Mouse (Mus musculus) kidney, postnatal 0 days (tissue): ENCODE results near the gene Blm. TPM values are rescaled to one million over a fixed set of nuclear protein-coding genes. Genes with fewer than 3 reads are reported as not detected.

Experiments
- ATAC-seq: fragments of 200-750 bp; cut with Nextera tagmentation; replicated peaks from 2 replicates; pipeline ENCODE4 v1.8.0; 2017; ENCODE audit warnings: low read depth, moderate number of reproducible peaks, moderate TSS enrichment, moderate library complexity; ENCODE audit not compliant: low FRiP score
- DNase-seq: peaks from one replicate; pipeline ENCODE4 v3.0.0-alpha.2; 2016; ENCODE audit warnings: low spot score
- H3K27ac ChIP-seq: fragments of 300-500 bp; sonication (generic); 2 replicates; pipeline ENCODE4 v1.5.1; 2014; ENCODE audit warnings: mild to moderate bottlenecking
- H3K27me3 ChIP-seq: fragments of 300-500 bp; sonication (generic); 2 replicates; pipeline ENCODE4 v1.6.1; 2014; ENCODE audit warnings: low read length, mixed read lengths; ENCODE audit not compliant: insufficient read depth
- H3K36me3 ChIP-seq: fragments of 300-500 bp; sonication (generic); 2 replicates; pipeline ENCODE4 v1.6.1; 2014; ENCODE audit warnings: low read length, mixed read lengths; ENCODE audit not compliant: insufficient read depth
- H3K4me1 ChIP-seq: fragments of 300-500 bp; sonication (generic); replicated peaks from 2 replicates; pipeline ENCODE4 v1.6.1; 2014; ENCODE audit warnings: antibody characterized with exemption, low read length, mixed read lengths; ENCODE audit not compliant: insufficient read depth
- H3K4me2 ChIP-seq: fragments of 300-500 bp; sonication (generic); 2 replicates; pipeline ENCODE4 v1.6.1; 2014; ENCODE audit warnings: mild to moderate bottlenecking, low read length, moderate library complexity, mixed read lengths
- H3K4me3 ChIP-seq: fragments of 300-500 bp; sonication (generic); replicated peaks from 2 replicates; pipeline ENCODE4 v1.5.1; 2014; ENCODE audit warnings: low read depth, low read length
- H3K9ac ChIP-seq: fragments of 300-500 bp; sonication (generic); 2 replicates; pipeline ENCODE4 v1.6.1; 2014; ENCODE audit warnings: low read depth, low read length
- H3K9me3 ChIP-seq: fragments of 300-500 bp; sonication (generic); replicated peaks from 2 replicates; pipeline ENCODE4 v1.6.1; 2016; ENCODE audit warnings: low read length, inconsistent platforms, mixed read lengths
- CTCF ChIP-seq: IDR thresholded peaks from 2 replicates; pipeline ENCODE4 v1.5.1; 2016; ENCODE audit warnings: antibody characterized with exemption, low read depth, mild to moderate bottlenecking, moderate library complexity
- WGBS: fragments of 180-500 bp; shearing (Covaris S2); extraction: QIAGEN DNeasy Blood & Tissue Kit; methylation state at CpG from one replicate; pipeline ENCODE4 v1.1.7; 2014; 5-methylcytosine and 5-hydroxymethylcytosine counted together
- polyA plus RNA-seq: library from polyadenylated mRNA; unstranded; fragments of >200 nt; fragmentation: Nextera tagmentation; extraction: Ambion mirVana; gene quantifications from 2 replicates; pipeline ENCODE4 v1.2.1, GENCODE M21; 2015

The Blm gene
- polyA plus RNA-seq, 1 experiment from 2014 or later, result 6.7 TPM

GRCm38 (mm10) chr7:80417601-80418000, 117.3 kb downstream of the Blm start:
- no peaks in the 10 kb centered on the region for H3K4me1 ChIP-seq
- no peak overlapping the region for H3K9ac ChIP-seq
- H3K36me3 ChIP-seq, result no peaks in the 10 kb centered on the region
- no peak overlapping the region for H3K27ac ChIP-seq
- TF ChIP-seq CTCF, result no peak
- no peak overlapping the region for H3K4me2 ChIP-seq
- no peaks in the 10 kb centered on the region for H3K9me3 ChIP-seq
- DNase-seq, result no peak
- no peaks in the 10 kb centered on the region for H3K27me3 ChIP-seq
- no peak overlapping the region for H3K4me3 ChIP-seq
- no peak for ATAC-seq

GRCm38 (mm10) chr7:80416969-80417368, 118.0 kb downstream of the Blm start:
- H3K36me3 ChIP-seq, result no peaks in the 10 kb centered on the region
- 88% methylated on average over 7 of the region's 7 CpGs for WGBS

GRCm38 (mm10) chr7:80414303-80414855, 120.5 kb downstream of the Blm start:
- no peak overlapping the region for H3K4me3 ChIP-seq
- 71% methylated on average over 7 of the region's 7 CpGs for WGBS
- DNase-seq, result no peak
- no peaks in the 10 kb centered on the region for H3K36me3 ChIP-seq
- H3K27ac ChIP-seq, result no peak overlapping the region
- no peaks in the 10 kb centered on the region for H3K4me1 ChIP-seq
- no peak for ATAC-seq
- no peak overlapping the region for H3K9ac ChIP-seq
- H3K9me3 ChIP-seq, result no peaks in the 10 kb centered on the region
- H3K27me3 ChIP-seq, result no peaks in the 10 kb centered on the region
- no peak overlapping the region for H3K4me2 ChIP-seq
- no peak for TF ChIP-seq CTCF

More at GRCm38 (mm10) chr7:80416969-80417368, 118.0 kb downstream of the Blm start:
- no peaks in the 10 kb centered on the region for H3K9me3 ChIP-seq
- no peaks in the 10 kb centered on the region for H3K4me1 ChIP-seq
- no peak overlapping the region for H3K9ac ChIP-seq
- no peak for TF ChIP-seq CTCF
- DNase-seq (no peak), ATAC-seq (no peak)
- no peak overlapping the region for H3K27ac ChIP-seq
- no peaks in the 10 kb centered on the region for H3K27me3 ChIP-seq
- no peak overlapping the region for H3K4me3 ChIP-seq
- H3K4me2 ChIP-seq, result no peak overlapping the region

GRCm38 (mm10) chr7:80413512-80414302, 121.2 kb downstream of the Blm start:
- no peak for TF ChIP-seq CTCF
- no peak overlapping the region for H3K27ac ChIP-seq
- no peaks in the 10 kb centered on the region for H3K4me1 ChIP-seq
- H3K27me3 ChIP-seq, result no peaks in the 10 kb centered on the region
- H3K4me2 ChIP-seq, result no peak overlapping the region
- H3K4me3 ChIP-seq, result no peak overlapping the region
- no peak overlapping the region for H3K9ac ChIP-seq
- no peaks in the 10 kb centered on the region for H3K36me3 ChIP-seq
- ATAC-seq, result peak; percentile 44
- H3K9me3 ChIP-seq, result no peaks in the 10 kb centered on the region
- no peak for DNase-seq
- WGBS, result 66% methylated on average over 9 of the region's 9 CpGs

- TF ChIP-seq CTCF, result no peak
- Histone ChIP-seq H3K4me1 (no peaks in the 10 kb centered on the region), H3K9me3 (no peaks in the 10 kb centered on the region), H3K27me3 (no peaks in the 10 kb centered on the region), H3K27ac (no peak overlapping the region), H3K36me3 (no peaks in the 10 kb centered on the region), H3K9ac (no peak overlapping the region), H3K4me3 (no peak overlapping the region), H3K4me2 (no peak overlapping the region)
- ATAC-seq (no peak), DNase-seq (no peak)
- WGBS, result 55% methylated on average over 5 of the region's 5 CpGs
These were observed 122.1 kb downstream of the Blm start for GRCm38 (mm10) chr7:80412781-80413180.

GRCm38 (mm10) chr7:80412279-80412678, 122.6 kb downstream of the Blm start:
- Histone ChIP-seq H3K4me1 (no peaks in the 10 kb centered on the region), H3K27me3 (no peaks in the 10 kb centered on the region), H3K27ac (no peak overlapping the region), H3K36me3 (no peaks in the 10 kb centered on the region), H3K9me3 (no peaks in the 10 kb centered on the region), H3K4me2 (no peak overlapping the region), H3K4me3 (no peak overlapping the region), H3K9ac (no peak overlapping the region)
- no peak for ATAC-seq
- TF ChIP-seq CTCF, result no peak
- 58% methylated on average over 10 of the region's 10 CpGs for WGBS
- DNase-seq, result no peak
